In genomic region chr8:109778280-109778977, GRCm38 (mm10) we compare ENCODE assay signal across 8 mouse cellular contexts. TPM values are rescaled to one million over a fixed set of nuclear protein-coding genes. Genes with fewer than 3 reads are reported as not detected.
A peak's percentile ranks its signal among the peaks of the same experiment; 100 is the strongest.
DNase-seq lines count a peak whose midpoint lies in the region; ATAC-seq lines count a peak whose summit lies in the region.

Gene Ap1g1 (plus strand): TSS chr8:109778554.

- peak within 1 kb of the TSS; percentile 88 for H3K4me2 ChIP-seq in heart, embryonic 14.5 days (ENCODE audit: low read length)
- H3K4me2 ChIP-seq in liver, embryonic 13.5 days = peak within 1 kb of the TSS; percentile 81
- H3K4me2 ChIP-seq in stomach, embryonic 16.5 days (ENCODE audit: low read depth, low read length) = peak within 1 kb of the TSS; percentile 95

- peaks cover 2 to 17% of the 10 kb centered on the region in 2 experiments; a peak in 3 of 4 replicates for H3K4me1 ChIP-seq in heart, embryonic 14.5 days (ENCODE audit: control insufficient read depth in 2 of 2, insufficient read depth in 2 of 2, low read length in 2 of 2)
- peaks cover 39% of the 10 kb centered on the region for H3K4me1 ChIP-seq in liver, embryonic 13.5 days (replicated peaks)
- H3K4me1 ChIP-seq in stomach, embryonic 16.5 days (ENCODE audit: control insufficient read depth, insufficient read depth, low read length) = peaks cover 16% of the 10 kb centered on the region

- H3K4me3 ChIP-seq in heart, embryonic 14.5 days (ENCODE audit: control insufficient read depth in 1 of 2, insufficient read depth in 1 of 2, low read depth in 1 of 2, low read length in 2 of 2) = peak within 1 kb of the TSS; percentile 95 to 96
- peak within 1 kb of the TSS; percentile 98 for H3K4me3 ChIP-seq in liver, embryonic 13.5 days (replicated peaks)
- peak within 1 kb of the TSS; percentile 97 for H3K4me3 ChIP-seq in stomach, embryonic 16.5 days (replicated peaks; ENCODE audit: low read length)

- under 1% methylated on average over 64 of the region's 64 CpGs for WGBS in heart, embryonic 14.5 days
- under 1% methylated on average over 64 of the region's 64 CpGs for WGBS in liver, embryonic 13.5 days (ENCODE audit: insufficient replicate concordance)
- WGBS in stomach, embryonic 16.5 days = under 1% methylated on average over 62 of the region's 64 CpGs

- peak; percentile 95 for ATAC-seq in CD4-positive, CD25-positive, alpha-beta regulatory T cell, adult 4 months
- peak; percentile 99 for ATAC-seq in heart, embryonic 14.5 days (ENCODE audit: insufficient number of reproducible peaks, insufficient read depth, low FRiP score, low read depth)
- peak; percentile 98 for ATAC-seq in liver, embryonic 13.5 days (ENCODE audit: low read depth)
- peak; percentile 99 for ATAC-seq in stomach, embryonic 16.5 days (ENCODE audit: insufficient read depth, low FRiP score)

- no peaks in the 10 kb centered on the region for H3K36me3 ChIP-seq in heart, embryonic 14.5 days (ENCODE audit: control insufficient read depth, insufficient read depth, low read length)
- no peaks in the 10 kb centered on the region for H3K36me3 ChIP-seq in liver, embryonic 13.5 days
- H3K36me3 ChIP-seq in stomach, embryonic 16.5 days (ENCODE audit: control insufficient read depth, insufficient read depth, low read length) = no peaks in the 10 kb centered on the region

- H3K27me3 ChIP-seq in heart, embryonic 14.5 days (ENCODE audit: control insufficient read depth, insufficient read depth, low read length) = no peaks in the 10 kb centered on the region; the same call in 1 of the 2 replicates
- peaks cover 18% of the 10 kb centered on the region for H3K27me3 ChIP-seq in liver, embryonic 13.5 days
- no peaks in the 10 kb centered on the region for H3K27me3 ChIP-seq in stomach, embryonic 16.5 days (ENCODE audit: control insufficient read depth, insufficient read depth, low read length)

- DNase-seq in c-Kit-negative CD71-positive TER-119-positive erythroid progenitor cells, embryonic 14.5 days (ENCODE audit: low read depth, low spot score) = peak; percentile 86
- DNase-seq in fibroblast of lung, adult 2 months (ENCODE audit: low read depth) = peak; percentile 90
- peak; percentile 97 for DNase-seq in kidney, postnatal 14 days
- peak; percentile 95 for DNase-seq in liver, embryonic 13.5 days
- DNase-seq in neural tube, embryonic 10.5 days (ENCODE audit: extremely low spot score, low spot score) = peak; percentile 98

- H3K9me3 ChIP-seq in heart, embryonic 14.5 days (ENCODE audit: control insufficient read depth, low read length) = no peaks in the 10 kb centered on the region
- no peaks in the 10 kb centered on the region for H3K9me3 ChIP-seq in liver, embryonic 13.5 days (replicated peaks)
- no peaks in the 10 kb centered on the region for H3K9me3 ChIP-seq in stomach, embryonic 16.5 days (replicated peaks; ENCODE audit: control insufficient read depth, low read length)

- H3K27ac ChIP-seq in heart, embryonic 14.5 days (replicated peaks in 1 of 2; ENCODE audit: control insufficient read depth in 1 of 2, insufficient read depth in 1 of 2, low read depth in 2 of 2, low read length in 2 of 2) = peak within 1 kb of the TSS; percentile 94 to 98
- H3K27ac ChIP-seq in liver, embryonic 13.5 days = peak within 1 kb of the TSS; percentile 97
- peak within 1 kb of the TSS; percentile 97 for H3K27ac ChIP-seq in stomach, embryonic 16.5 days (ENCODE audit: low read length)

- peak within 1 kb of the TSS; percentile 97 for H3K9ac ChIP-seq in heart, embryonic 14.5 days (ENCODE audit: low read length)
- peak within 1 kb of the TSS; percentile 97 for H3K9ac ChIP-seq in liver, embryonic 13.5 days
- peak within 1 kb of the TSS; percentile 97 for H3K9ac ChIP-seq in stomach, embryonic 16.5 days (ENCODE audit: low read length)

RNA-seq across cellular contexts. Expression of gene Ap1g1, which starts in this region (rescaled TPM):
- polyA plus RNA-seq in CD4-positive, CD25-positive, alpha-beta regulatory T cell, adult 4 months (2017; shearing (Covaris generic)) = 10 to 100 TPM; 32.7 to 34.3 TPM
- polyA plus RNA-seq in heart, embryonic 14.5 days (2014; fragmentation: Nextera tagmentation; extraction: Ambion mirVana) = 23.8 and 25.2 TPM in 2 replicates
- 13.4 and 18.5 TPM in 2 replicates for polyA plus RNA-seq in liver, embryonic 13.5 days (2015; fragmentation: Nextera tagmentation; extraction: Ambion mirVana)
- polyA plus RNA-seq in stomach, embryonic 16.5 days (2015; fragmentation: Nextera tagmentation; extraction: Ambion mirVana) = 42.5 and 45.7 TPM in 2 replicates

Comparison
In these comparisons a context has a peak if more than half of its experiments do, and no peak if none do; other contexts are left out.
1. Peak in every context shown above with its lines: DNase-seq, ATAC-seq, H3K4me3 ChIP-seq and H3K27ac ChIP-seq.